Mouse (Mus musculus) kidney, adult 2 months (tissue): ENCODE measurements around the gene Nipal3. TPM values are rescaled to one million over a fixed set of nuclear protein-coding genes. Genes with fewer than 3 reads are reported as not detected.

Experiments used
- DNase-seq: peaks from one replicate; pipeline ENCODE4 v3.0.0; 2021
- H3K27ac ChIP-seq: fragments of 200-500 bp; 2 replicates; pipeline ENCODE4 v1.5.1; 2012; ENCODE audit warnings: low read depth, low read length, control low read depth, inconsistent platforms; ENCODE audit not compliant: insufficient read depth
- H3K27me3 ChIP-seq: fragments of 200-500 bp; replicated peaks from 2 replicates; pipeline ENCODE4 v1.6.1; 2012; ENCODE audit warnings: mild to moderate bottlenecking, moderate library complexity, low read length, inconsistent platforms; ENCODE audit not compliant: control insufficient read depth, insufficient read depth
- H3K36me3 ChIP-seq: fragments of 200-500 bp; 2 replicates; pipeline ENCODE4 v1.6.1; 2012; ENCODE audit warnings: mild to moderate bottlenecking, moderate library complexity, low read length, inconsistent platforms; ENCODE audit not compliant: control insufficient read depth, insufficient read depth
- H3K4me1 ChIP-seq: fragments of 200-500 bp; 2 replicates; pipeline ENCODE4 v1.6.1; 2011; ENCODE audit warnings: low read length; ENCODE audit not compliant: control insufficient read depth, insufficient read depth
- H3K4me3 ChIP-seq: fragments of 200-500 bp; 2 replicates; pipeline ENCODE4 v1.5.1; 2011; ENCODE audit warnings: mild to moderate bottlenecking, low read depth, low read length, control low read depth; ENCODE audit not compliant: insufficient read depth
- CTCF ChIP-seq: fragments of 200-500 bp; conservative IDR thresholded peaks from 2 replicates; pipeline ENCODE4 v1.5.1; 2011; ENCODE audit warnings: low read depth, mild to moderate bottlenecking, control low read depth, low read length, moderate library complexity, mixed read lengths; ENCODE audit not compliant: insufficient read depth, insufficient read length
- POLR2A ChIP-seq: fragments of 200-500 bp; IDR thresholded peaks from one replicate; pipeline ENCODE4 v1.6.1; 2011; ENCODE audit warnings: low read depth, low read length, control low read depth
- WGBS: fragments of 180-500 bp; shearing (Covaris S2); methylation state at CpG from one replicate; pipeline ENCODE4 v1.1.7; 2018; 5-methylcytosine and 5-hydroxymethylcytosine counted together
- polyA plus RNA-seq: library from polyadenylated mRNA; depleted of rRNA; stranded (reverse); fragments of >200 nt; gene quantifications from 2 replicates; pipeline ENCODE4 v1.2.3, GENCODE M21; 2012; rRNA removed

Nipal3 gene
- 31.0 and 38.8 TPM in 2 replicates for polyA plus RNA-seq

DNA sequence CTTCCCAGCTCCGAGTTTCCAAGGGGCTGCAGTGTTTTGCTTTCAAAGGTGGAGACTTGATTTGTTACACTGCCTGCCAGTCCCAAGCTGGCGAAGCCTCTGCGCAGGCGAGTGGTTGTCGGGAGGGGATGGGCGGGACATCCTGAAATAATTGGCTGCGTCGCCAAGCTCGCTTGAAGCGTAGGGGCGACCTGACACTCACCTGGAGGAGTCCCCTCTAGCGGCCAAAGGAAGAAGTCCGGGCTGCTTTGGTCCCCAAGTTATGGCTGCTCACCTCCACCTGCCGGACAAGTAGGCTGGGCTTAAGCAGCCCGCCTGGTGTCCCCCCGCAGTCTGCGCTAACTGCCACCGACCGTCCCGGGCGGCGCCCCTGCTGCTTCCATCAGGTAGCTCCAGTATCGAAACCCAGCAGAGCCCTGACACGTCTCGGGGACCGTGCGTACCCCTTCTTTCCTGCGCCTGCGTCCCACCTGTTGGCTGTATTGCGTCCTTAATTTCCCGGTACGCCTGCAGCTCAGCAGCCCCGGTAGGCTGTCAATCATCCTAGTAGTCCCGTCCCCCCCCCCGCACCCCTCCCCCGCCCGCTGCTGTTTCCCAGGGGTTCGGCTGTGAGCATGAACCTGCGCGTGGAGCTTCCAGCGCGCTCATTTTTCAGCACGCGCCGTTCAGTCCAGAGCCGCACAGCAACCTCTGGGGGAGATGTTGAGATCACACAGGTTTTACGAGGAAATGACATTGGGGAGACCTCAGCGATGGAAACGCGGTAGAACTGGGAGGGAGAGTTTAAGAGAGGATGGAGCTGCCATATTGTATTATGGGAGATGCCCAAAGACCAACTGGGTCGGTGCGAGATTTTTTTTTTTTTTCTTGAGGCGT lies at the start of gene Nipal3, which contains the start of gene Stpg1:
Nipal3 (minus strand) TSS at position 518 of the 876 bp plus-strand sequence.
Stpg1 (plus strand) TSS at position 270 of the 876 bp plus-strand sequence.
- Histone ChIP-seq H3K4me3 (peak within 1 kb of the TSS; percentile 78), H3K4me1 (peaks cover 7% of the 10 kb centered on the region; the same call in 1 of the 2 replicates), H3K27ac (peak within 1 kb of the TSS; percentile 77), H3K36me3 (no peaks in the 10 kb centered on the region; the same call in 1 of the 2 replicates), H3K27me3 (no peaks in the 10 kb centered on the region)
- WGBS, result under 1% methylated on average over 53 of the region's 53 CpGs
- TF ChIP-seq POLR2A (peak; percentile 34), CTCF (peak; percentile 68)
- peak; percentile 98 for DNase-seq

DNA sequence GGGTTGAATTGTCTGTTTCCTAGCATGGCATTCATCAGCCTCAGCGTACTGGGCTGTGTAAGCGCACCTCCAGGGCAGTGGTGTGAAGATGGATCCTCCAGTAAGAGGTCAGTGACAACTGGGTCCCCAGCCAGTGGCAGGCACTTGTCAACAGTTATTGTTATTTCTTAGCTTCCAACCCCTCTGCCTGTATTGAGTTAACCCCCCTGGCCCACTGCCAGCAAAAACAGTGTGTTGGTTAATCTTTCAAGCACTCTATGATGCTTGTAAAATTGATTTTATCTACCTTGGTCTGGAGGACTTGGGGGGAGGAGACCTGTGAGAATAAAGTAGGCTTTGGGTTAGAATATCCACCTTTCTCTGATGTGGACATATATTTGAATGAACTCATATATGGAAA lies 49.4 kb upstream of the Nipal3 start:
- Histone ChIP-seq H3K36me3 (no peaks in the 10 kb centered on the region), H3K27me3 (no peaks in the 10 kb centered on the region), H3K27ac (no peak overlapping the region), H3K4me1 (0 out of 2 replicates have a peak, but pooled peaks cover 2% of the 10 kb centered on the region), H3K4me3 (no peak overlapping the region)
- no peak for DNase-seq
- TF ChIP-seq CTCF (no peak), POLR2A (no peak)
- 81% methylated on average over 2 of the region's 2 CpGs for WGBS

DNA sequence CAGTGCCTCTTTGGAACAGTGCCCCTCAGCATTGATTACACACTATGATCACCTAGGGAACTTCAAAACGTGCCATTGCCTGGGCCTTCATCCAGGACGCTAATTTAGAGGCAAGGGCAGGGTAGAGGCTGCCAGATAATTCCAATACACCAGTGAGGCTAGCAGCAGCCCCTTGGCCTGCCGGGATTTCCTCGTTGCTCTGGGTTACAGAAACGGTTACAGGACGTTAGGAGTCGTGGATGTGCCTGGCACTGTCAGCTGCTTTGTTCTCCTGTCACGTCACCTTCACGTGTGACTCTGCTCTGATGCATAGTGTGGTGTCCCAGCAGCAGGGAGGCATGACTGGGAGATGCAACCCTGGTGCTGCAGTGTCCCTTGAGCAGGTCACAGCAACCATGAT lies 45.2 kb upstream of the Nipal3 start:
- 77% methylated on average over 9 of the region's 9 CpGs for WGBS
- Histone ChIP-seq H3K27ac (no peak overlapping the region), H3K27me3 (no peaks in the 10 kb centered on the region), H3K4me3 (no peak overlapping the region), H3K36me3 (no peaks in the 10 kb centered on the region), H3K4me1 (no peaks in the 10 kb centered on the region)
- DNase-seq, result no peak
- no peak for TF ChIP-seq POLR2A
- TF ChIP-seq CTCF, result no peak

DNA sequence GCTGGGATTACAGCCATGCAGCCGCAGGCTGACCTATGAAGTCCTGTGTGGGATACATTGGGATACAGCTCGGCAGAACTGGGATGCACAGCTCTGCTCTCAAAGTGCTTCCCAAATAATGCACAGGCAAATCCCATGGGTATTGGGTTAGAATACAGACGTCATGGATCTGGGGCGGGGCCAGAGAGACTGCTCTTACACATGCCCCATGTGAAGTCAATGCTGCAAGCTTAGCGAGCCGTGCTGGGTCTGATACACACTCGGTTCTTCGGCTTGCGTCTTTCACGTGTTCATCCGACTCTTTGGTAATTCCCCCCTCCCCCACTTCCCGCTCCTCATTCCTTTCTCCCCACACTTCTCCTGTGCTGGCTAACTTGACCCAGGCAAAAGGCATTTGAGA lies 44.2 kb upstream of the Nipal3 start:
- Histone ChIP-seq H3K36me3 (no peaks in the 10 kb centered on the region), H3K4me1 (no peaks in the 10 kb centered on the region), H3K27ac (no peak overlapping the region), H3K4me3 (no peak overlapping the region), H3K27me3 (no peaks in the 10 kb centered on the region)
- no peak for DNase-seq
- TF ChIP-seq CTCF (no peak), POLR2A (no peak)
- 83% methylated on average over 12 of the region's 12 CpGs for WGBS

DNA sequence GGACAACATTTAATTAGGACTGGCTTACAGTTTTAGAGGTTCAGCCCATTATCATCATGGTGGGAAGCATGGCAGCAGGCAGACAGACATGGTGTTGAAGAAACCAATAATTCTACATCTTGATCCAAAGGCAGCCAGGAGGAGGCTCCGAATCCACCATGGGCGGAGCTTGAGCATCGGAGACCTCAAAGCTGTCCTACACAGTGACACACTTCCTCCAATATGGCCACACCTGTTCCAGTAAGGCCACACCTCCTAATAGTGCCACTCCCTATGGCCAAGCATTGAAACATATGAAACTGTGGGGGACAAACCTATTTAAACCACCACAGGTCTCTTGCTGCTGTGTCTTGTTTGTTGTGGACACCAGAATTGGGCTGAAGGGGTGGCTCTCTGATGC lies 40.2 kb upstream of the Nipal3 start:
- WGBS, result 99% methylated on average over 3 of the region's 3 CpGs

DNA sequence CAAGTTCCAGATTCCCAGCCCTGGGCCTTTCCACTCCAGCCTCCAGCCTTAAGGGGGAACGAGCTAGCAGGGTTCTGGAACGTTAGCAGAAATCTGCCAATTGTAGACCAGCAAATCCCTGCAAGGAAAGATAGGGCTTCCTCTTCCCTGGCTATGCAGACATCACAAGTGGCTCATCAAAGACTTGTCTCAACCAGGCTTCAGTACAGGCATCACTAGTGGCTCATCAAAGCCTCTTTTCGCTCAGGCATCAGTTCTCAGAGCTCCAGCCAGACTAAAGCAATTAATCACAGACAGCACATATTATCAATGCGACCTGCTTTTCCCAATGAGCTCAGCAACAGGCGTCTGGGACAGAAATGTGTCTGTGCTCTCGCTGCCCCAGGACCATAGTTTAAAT lies 38.2 kb upstream of the Nipal3 start:
- Histone ChIP-seq H3K4me3 (no peak overlapping the region), H3K4me1 (no peaks in the 10 kb centered on the region), H3K27me3 (no peaks in the 10 kb centered on the region), H3K36me3 (no peaks in the 10 kb centered on the region), H3K27ac (no peak overlapping the region)
- DNase-seq, result no peak
- 81% methylated on average over 6 of the region's 6 CpGs for WGBS
- no peak for TF ChIP-seq POLR2A
- no peak for TF ChIP-seq CTCF

More for the DNA sequence above, 40.2 kb upstream of the Nipal3 start:
- no peak for TF ChIP-seq CTCF
- no peak for TF ChIP-seq POLR2A
- Histone ChIP-seq H3K4me1 (no peaks in the 10 kb centered on the region), H3K4me3 (no peak overlapping the region), H3K36me3 (no peaks in the 10 kb centered on the region), H3K27me3 (no peaks in the 10 kb centered on the region), H3K27ac (no peak overlapping the region)
- DNase-seq, result no peak
